Mouse (Mus musculus): ENCODE results near the gene Irf2bpl. TPM values are rescaled to one million over a fixed set of nuclear protein-coding genes. Genes with fewer than 3 reads are reported as not detected.

The Irf2bpl gene
- total and polyA plus RNA-seq, 3 experiments: 7.0 to 19.6 (median 12.1) TPM

DNA sequence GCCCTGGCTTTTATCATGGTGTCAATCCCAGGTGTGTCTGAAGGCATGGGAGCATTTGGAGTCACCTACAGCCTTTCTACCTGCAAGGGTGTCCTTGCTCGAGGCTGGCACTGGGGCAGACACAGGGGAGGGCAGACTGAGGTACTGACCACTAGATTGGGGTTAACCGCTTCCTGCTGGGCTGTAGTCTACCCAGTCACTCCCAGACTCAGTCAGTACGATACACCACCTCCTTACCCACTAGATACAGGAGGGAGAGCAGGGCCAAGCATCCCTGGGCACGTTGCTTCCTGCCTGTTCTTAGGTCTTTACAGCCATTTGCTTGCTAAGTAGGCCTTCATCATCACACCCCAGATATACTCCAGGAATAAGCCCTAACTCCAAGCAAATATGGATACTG, 44.1 kb downstream of the Irf2bpl start:
- dilution Hi-C loops (cut with MboI; ENCODE audit: extremely low pct_ligation_motif_present, extremely low pct_unique_long_range_greater_than_20kb, low sequenced_read_pairs) (no loop called here), in situ Hi-C loops (cut with MboI; ENCODE audit: low pct_ligation_motif_present, low pct_unique_long_range_greater_than_20kb, low sequenced_read_pairs) (no loop called here)
- Histone ChIP-seq H3K36me3 (replicated peaks in 1 of 2; ENCODE audit: control insufficient read depth in 1 of 2, insufficient read depth in 1 of 2, low read length in 1 of 2) (no peaks in the 10 kb centered on the region), H3K27me3 (replicated peaks) (no peaks in the 10 kb centered on the region), H3K27ac (ENCODE audit: insufficient read depth, low read depth) (no peak overlapping the region), H3K9me3 (replicated peaks; ENCODE audit: low read length) (peaks cover 2% of the 10 kb centered on the region), H3K79me2 (replicated peaks; ENCODE audit: control insufficient read depth, extremely low read depth, insufficient read depth, poor library complexity, severe bottlenecking) (no peaks in the 10 kb centered on the region), H3K9ac (ENCODE audit: insufficient read depth, low read depth) (no peak overlapping the region), H3K4me3 (replicated peaks in 1 of 3; ENCODE audit: low read depth in 2 of 3, low read length in 2 of 3, poor library complexity in 1 of 3) (no peak overlapping the region), H3K4me1 (ENCODE audit: control insufficient read depth in 1 of 2, insufficient read depth in 2 of 2) (peaks cover 0 to 18% of the 10 kb centered on the region in 2 experiments; a peak in 2 of 4 replicates), H3K4me2 (ENCODE audit: insufficient read depth, low read depth, poor library complexity, severe bottlenecking) (no peak overlapping the region)
- DNase-seq (ENCODE audit: extremely low read depth): no peak
- TF ChIP-seq MYC (IDR thresholded peaks at IDR 0.05; ENCODE audit: low read depth, low read length): no peak
- TF ChIP-seq PAX5 (IDR thresholded peaks at IDR 0.05; ENCODE audit: low read length): no peak
- TF ChIP-seq ZNF384 (IDR thresholded peaks at IDR 0.05; ENCODE audit: low read depth, low read length): no peak
- no peak for TF ChIP-seq POLR2AphosphoS2 (IDR thresholded peaks at IDR 0.05; ENCODE audit: low read depth, low read length)
- no peak for TF ChIP-seq MEF2A (IDR thresholded peaks at IDR 0.05; ENCODE audit: borderline replicate concordance, low read depth, low read length)
- TF ChIP-seq HCFC1 (IDR thresholded peaks at IDR 0.05; ENCODE audit: low read depth, low read length): no peak
- no peak for TF ChIP-seq TBP (conservative IDR thresholded peaks at IDR 0.05; ENCODE audit: low read depth, low read length)
- no peak for TF ChIP-seq MAZ (IDR thresholded peaks at IDR 0.05; ENCODE audit: low read depth, low read length)
- no peak for TF ChIP-seq EP300 (IDR thresholded peaks at IDR 0.05; ENCODE audit: low read length)
- TF ChIP-seq UBTF (IDR thresholded peaks at IDR 0.05; ENCODE audit: low read depth, low read length): no peak
- TF ChIP-seq JUND (conservative IDR thresholded peaks at IDR 0.05; ENCODE audit: low read depth, low read length): no peak
- TF ChIP-seq TCF12 (IDR thresholded peaks at IDR 0.05; ENCODE audit: low read depth, low read length): no peak
- TF ChIP-seq RCOR1 (conservative IDR thresholded peaks at IDR 0.05; ENCODE audit: low read depth, low read length): no peak
- TF ChIP-seq KAT2A (IDR thresholded peaks at IDR 0.05; ENCODE audit: insufficient replicate concordance, low read length): no peak
- no peak for TF ChIP-seq SIN3A (IDR thresholded peaks at IDR 0.05; ENCODE audit: low read length)
- TF ChIP-seq CTCF (conservative IDR thresholded peaks at IDR 0.05 in 1 of 2, IDR thresholded peaks at IDR 0.05 in 1 of 2; ENCODE audit: low read depth in 2 of 2, low read length in 2 of 2): no peak
- TF ChIP-seq JUN (IDR thresholded peaks at IDR 0.05; ENCODE audit: insufficient read depth, low read depth, low read length): no peak
- no peak for TF ChIP-seq NELFE (IDR thresholded peaks at IDR 0.05; ENCODE audit: low read depth, low read length)
- TF ChIP-seq CHD1 (IDR thresholded peaks at IDR 0.05; ENCODE audit: low read depth, low read length): no peak

DNA sequence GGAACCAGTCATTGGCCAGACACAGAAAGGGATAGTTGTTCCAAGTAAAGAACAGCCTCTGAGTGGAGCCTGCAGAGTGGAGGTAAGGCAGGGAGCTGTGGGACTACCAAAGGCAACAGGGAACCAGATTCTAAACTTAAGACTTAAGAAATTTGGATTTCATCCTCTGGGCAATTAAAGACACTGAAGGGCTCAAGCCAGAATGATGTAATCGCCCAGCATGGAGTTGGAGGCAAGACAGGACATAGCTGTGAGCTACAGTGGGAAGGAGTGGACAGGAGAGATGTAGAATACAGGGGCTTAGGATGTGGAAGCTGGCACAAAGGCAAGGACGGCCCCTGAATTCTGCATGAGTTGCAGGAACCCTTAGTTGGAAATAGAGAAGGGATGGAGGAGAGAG, 46.4 kb downstream of the Irf2bpl start:
- Histone ChIP-seq H3K27ac (ENCODE audit: insufficient read depth, low read depth) (no peak overlapping the region), H3K9ac (ENCODE audit: insufficient read depth, low read depth) (no peak overlapping the region), H3K4me2 (ENCODE audit: insufficient read depth, low read depth, poor library complexity, severe bottlenecking) (no peak overlapping the region), H3K9me3 (replicated peaks; ENCODE audit: low read length) (no peaks in the 10 kb centered on the region), H3K36me3 (replicated peaks in 1 of 2; ENCODE audit: control insufficient read depth in 1 of 2, insufficient read depth in 1 of 2, low read length in 1 of 2) (no peaks in the 10 kb centered on the region), H3K4me3 (replicated peaks in 1 of 3; ENCODE audit: low read depth in 2 of 3, low read length in 2 of 3, poor library complexity in 1 of 3) (no peak overlapping the region), H3K4me1 (ENCODE audit: control insufficient read depth in 1 of 2, insufficient read depth in 2 of 2) (peaks cover 9 to 39% of the 10 kb centered on the region in 2 experiments), H3K79me2 (replicated peaks; ENCODE audit: control insufficient read depth, extremely low read depth, insufficient read depth, poor library complexity, severe bottlenecking) (no peaks in the 10 kb centered on the region), H3K27me3 (replicated peaks) (no peaks in the 10 kb centered on the region)
- in situ Hi-C loops (cut with MboI; ENCODE audit: low pct_ligation_motif_present, low pct_unique_long_range_greater_than_20kb, low sequenced_read_pairs): no loop called here
- DNase-seq (ENCODE audit: extremely low read depth): no peak
- dilution Hi-C loops (cut with MboI; ENCODE audit: extremely low pct_ligation_motif_present, extremely low pct_unique_long_range_greater_than_20kb, low sequenced_read_pairs): no loop called here
- TF ChIP-seq TCF12 (IDR thresholded peaks at IDR 0.05; ENCODE audit: low read depth, low read length) (no peak), NELFE (IDR thresholded peaks at IDR 0.05; ENCODE audit: low read depth, low read length) (no peak), HCFC1 (IDR thresholded peaks at IDR 0.05; ENCODE audit: low read depth, low read length) (no peak), RCOR1 (conservative IDR thresholded peaks at IDR 0.05; ENCODE audit: low read depth, low read length) (no peak)

All from CH12.LX (cell line).